Mouse (Mus musculus) heart, adult 18-20 months (tissue): Measurements from ENCODE around the gene Csnk1g1. TPM values are rescaled to one million over a fixed set of nuclear protein-coding genes. Genes with fewer than 3 reads are reported as not detected.

ENCODE experiments used
- DNase-seq, 2 experiments: peaks; one replicate each; pipeline ENCODE4 v3.0.0; 2021 to 2022; ENCODE audit warnings: mixed read lengths in 1 of 2
- total RNA-seq, 2 experiments: library from RNA; stranded (reverse); gene quantifications; 2 replicates each; pipeline ENCODE4 v1.2.3; 2021

Csnk1g1 gene
- total RNA-seq, 2 experiments from 2014 or later: 8.5 to 8.8 TPM

GRCm38 (mm10) chr9:65998965-65999364 lies 90.2 kb downstream of the Csnk1g1 start:
- no peak for DNase-seq

GRCm38 (mm10) chr9:66004380-66004779 lies 95.7 kb downstream of the Csnk1g1 start:
- DNase-seq: peak; percentile 37 to 46

GRCm38 (mm10) chr9:66007603-66008202 lies 99.0 kb downstream of the Csnk1g1 start:
- DNase-seq: no peak

GRCm38 (mm10) chr9:66020601-66021000 lies 111.9 kb downstream of the Csnk1g1 start:
- DNase-seq: no peak

GRCm38 (mm10) chr9:66038082-66038481 lies 129.4 kb downstream of the Csnk1g1 start:
- no peak for DNase-seq

- no peak for DNase-seq
Measured at GRCm38 (mm10) chr9:66038581-66038980, 129.9 kb downstream of the Csnk1g1 start.

- DNase-seq: no peak
Measured at GRCm38 (mm10) chr9:66039290-66039689, 130.6 kb downstream of the Csnk1g1 start.

- no peak for DNase-seq
Measured at GRCm38 (mm10) chr9:66040801-66041200, 132.1 kb downstream of the Csnk1g1 start.

- DNase-seq: no peak
Measured at GRCm38 (mm10) chr9:66042331-66042730, 133.6 kb downstream of the Csnk1g1 start.

- DNase-seq: no peak
Measured at GRCm38 (mm10) chr9:66043241-66043640, 134.5 kb downstream of the Csnk1g1 start.

- peak in 1 of 2 experiments; percentile 31 for DNase-seq
Measured at GRCm38 (mm10) chr9:66049931-66050601, 141.3 kb downstream of the Csnk1g1 start.

- DNase-seq: no peak
Measured at GRCm38 (mm10) chr9:66051493-66051892, 142.8 kb downstream of the Csnk1g1 start.

GRCm38 (mm10) chr9:66052731-66053130 lies 144.0 kb downstream of the Csnk1g1 start:
- DNase-seq: no peak

GRCm38 (mm10) chr9:66053620-66054019 lies 144.9 kb downstream of the Csnk1g1 start:
- DNase-seq: no peak

- peak; percentile 96 to 99 for DNase-seq
Measured at GRCm38 (mm10) chr9:66059583-66060307, 151.0 kb downstream of the Csnk1g1 start, which contains the start of gene Ppib. Gene Ppib, plus strand, starts transcription at chr9:66060222.

- no peak for DNase-seq
Measured at GRCm38 (mm10) chr9:66060308-66060647, 151.6 kb downstream of the Csnk1g1 start.

- DNase-seq: no peak
Measured at GRCm38 (mm10) chr9:66060986-66061385, 152.3 kb downstream of the Csnk1g1 start.

- no peak for DNase-seq
Measured at GRCm38 (mm10) chr9:66061656-66062055, 152.9 kb downstream of the Csnk1g1 start.

GRCm38 (mm10) chr9:66063446-66063845 lies 154.7 kb downstream of the Csnk1g1 start:
- DNase-seq: no peak

GRCm38 (mm10) chr9:66064316-66064715 lies 155.6 kb downstream of the Csnk1g1 start:
- no peak for DNase-seq

GRCm38 (mm10) chr9:66066791-66067190 lies 158.1 kb downstream of the Csnk1g1 start:
- DNase-seq: no peak

- DNase-seq: peak; percentile 57 to 67
Measured at GRCm38 (mm10) chr9:66067542-66067941, 158.8 kb downstream of the Csnk1g1 start.

- no peak for DNase-seq
Measured at GRCm38 (mm10) chr9:66068056-66068455, 159.3 kb downstream of the Csnk1g1 start.
